8 mouse cellular contexts compared by ENCODE assay signal in the genomic region with DNA sequence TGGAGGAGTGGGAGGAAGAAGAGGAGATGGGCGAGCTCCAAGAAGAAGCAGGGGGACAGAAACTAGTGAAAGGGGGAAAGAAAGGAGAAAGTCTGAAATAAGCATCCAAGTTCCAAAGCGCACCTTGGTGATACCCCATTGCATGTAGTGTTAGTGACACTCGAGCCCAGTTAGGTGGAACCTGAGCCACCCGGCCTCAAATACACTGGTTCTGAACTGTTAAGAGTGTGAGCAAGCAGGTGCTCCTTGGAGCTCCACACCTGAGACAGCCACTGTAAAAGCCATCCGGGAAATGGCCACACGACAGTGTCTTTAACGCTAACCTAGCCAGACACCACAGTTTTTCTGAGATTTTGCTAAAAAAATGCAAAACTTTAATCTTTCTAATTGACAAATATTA. TPM values are rescaled to one million over a fixed set of nuclear protein-coding genes. Genes with fewer than 3 reads are reported as not detected.
DNase-seq lines count a peak whose midpoint lies in the region; ATAC-seq and TF ChIP-seq lines count a peak whose summit lies in the region.

No protein-coding gene starts in this region.

- no peaks in the 10 kb centered on the region for H3K27me3 ChIP-seq in intestine, postnatal 0 days (replicated peaks; ENCODE audit: control insufficient read depth, insufficient read depth, low read length)
- peaks cover 37% of the 10 kb centered on the region for H3K27me3 ChIP-seq in midbrain, embryonic 13.5 days

- H3K9me3 ChIP-seq in intestine, postnatal 0 days (ENCODE audit: control insufficient read depth), result no peaks in the 10 kb centered on the region
- H3K9me3 ChIP-seq in midbrain, embryonic 13.5 days, result no peaks in the 10 kb centered on the region

- H3K27ac ChIP-seq in intestine, postnatal 0 days (ENCODE audit: low read depth, low read length), result no peak overlapping the region
- 0 out of 2 replicates have a peak overlapping the region, but pooled peaks have one; percentile 92 for H3K27ac ChIP-seq in midbrain, embryonic 13.5 days

- H3K4me2 ChIP-seq in intestine, postnatal 0 days (replicated peaks; ENCODE audit: low read depth), result peak overlapping the region; percentile 74
- peak overlapping the region; percentile 47 for H3K4me2 ChIP-seq in midbrain, embryonic 13.5 days (replicated peaks)

- H3K4me1 ChIP-seq in intestine, postnatal 0 days (replicated peaks; ENCODE audit: control insufficient read depth, insufficient read depth, low read length), result no peaks in the 10 kb centered on the region
- no peaks in the 10 kb centered on the region for H3K4me1 ChIP-seq in midbrain, embryonic 13.5 days (replicated peaks)

- no peaks in the 10 kb centered on the region for H3K36me3 ChIP-seq in intestine, postnatal 0 days (ENCODE audit: control insufficient read depth, insufficient read depth)
- H3K36me3 ChIP-seq in midbrain, embryonic 13.5 days, result no peaks in the 10 kb centered on the region

- H3K9ac ChIP-seq in intestine, postnatal 0 days (ENCODE audit: low read depth, low read length), result peak overlapping the region; percentile 68; the same call in 1 of the 2 replicates
- H3K9ac ChIP-seq in midbrain, embryonic 13.5 days (replicated peaks), result peak overlapping the region; percentile 29; the same call in 1 of the 2 replicates

- WGBS in intestine, postnatal 0 days, result 37% methylated on average over 7 of the region's 7 CpGs
- WGBS in midbrain, embryonic 13.5 days, result 36% methylated on average over 7 of the region's 7 CpGs

- ATAC-seq in intestine, postnatal 0 days, result no peak
- ATAC-seq in midbrain, embryonic 13.5 days, result 0 out of 2 replicates have a peak, but pooled peaks have one; percentile 19
- ATAC-seq in granulocyte monocyte progenitor cell, adult 5-6 weeks (replicated peaks; ENCODE audit: poor library complexity, severe bottlenecking), result no peak

- TF ChIP-seq CTCF in intestine, postnatal 0 days (IDR thresholded peaks at IDR 0.05; ENCODE audit: low read depth), result no peak

- peak overlapping the region; percentile 66 for H3K4me3 ChIP-seq in intestine, postnatal 0 days (ENCODE audit: low read depth, low read length)
- H3K4me3 ChIP-seq in midbrain, embryonic 13.5 days (replicated peaks), result peak overlapping the region; percentile 69

- DNase-seq in cerebellum, adult 8-10 months, result peak; percentile 19
- no peak for DNase-seq in cerebellum, adult 9-11 months
- peak; percentile 3 to 4 for DNase-seq in thymus, postnatal 10 days (ENCODE audit: low spot score in 2 of 2)
- no peak for DNase-seq in thymus, postnatal 14 days
- no peak for DNase-seq in natural killer cell, adult 2 months (ENCODE audit: low spot score in 2 of 2)

RNA-seq across cellular contexts. Expression of gene Ammecr1, which starts 0.5 kb away (rescaled TPM):
- 4.0 and 4.8 TPM in 2 replicates for polyA plus RNA-seq in intestine, postnatal 0 days (2015; fragmentation: Nextera tagmentation; extraction: Ambion mirVana)
- 4.9 and 5.3 TPM in 2 replicates for polyA plus RNA-seq in midbrain, embryonic 13.5 days (2015; fragmentation: Nextera tagmentation; extraction: Ambion mirVana)
- total RNA-seq in granulocyte monocyte progenitor cell, adult 5-6 weeks (2014; fragmentation: Nextera tagmentation), result 13.6 and 15.9 TPM in 2 replicates
- total RNA-seq in granulocyte monocyte progenitor cell, adult 5-6 weeks (2017), result 9.6 and 10.6 TPM in 2 replicates

Comparison
In these comparisons a context has a peak if more than half of its experiments do, and no peak if none do; other contexts are left out.
1. DNase-seq: peak in cerebellum, adult 8-10 months (single experiment) and thymus, postnatal 10 days (2 of 2); none in cerebellum, adult 9-11 months (single experiment), thymus, postnatal 14 days (single experiment) and natural killer cell, adult 2 months (0 of 2).